ENCODE assay signal across 8 mouse cellular contexts in genomic region chr9:13827406-13828086, GRCm38 (mm10). TPM values are rescaled to one million over a fixed set of nuclear protein-coding genes. Genes with fewer than 3 reads are reported as not detected.
DNase-seq lines count a peak whose midpoint lies in the region; ATAC-seq and TF ChIP-seq lines count a peak whose summit lies in the region.

Gene Fam76b, plus strand, starts transcription at chr9:13827716.

- peak; percentile 69 to 75; a peak in 3 of 4 replicates for TF ChIP-seq POLR2A in MEL (IDR thresholded peaks at IDR 0.05; ENCODE audit: control insufficient read depth in 1 of 2, insufficient read depth in 1 of 2, low read depth in 1 of 2, low read length in 2 of 2, poor library complexity in 1 of 2)
- peak; percentile 58; the same call in 1 of the 2 replicates for TF ChIP-seq POLR2A in cerebellum, adult 2 months (IDR thresholded peaks at IDR 0.05; ENCODE audit: borderline replicate concordance, insufficient read depth, low read length)

- H3K4me1 ChIP-seq in MEL (ENCODE audit: control insufficient read depth in 1 of 2, insufficient read depth in 2 of 2, low read length in 2 of 2): peaks cover 16 to 17% of the 10 kb centered on the region in 2 experiments
- peaks cover 3% of the 10 kb centered on the region for H3K4me1 ChIP-seq in cerebellum, adult 2 months (ENCODE audit: control insufficient read depth, insufficient read depth, low read length)
- H3K4me1 ChIP-seq in forebrain, postnatal 0 days (ENCODE audit: insufficient read depth): peaks cover 12% of the 10 kb centered on the region
- H3K4me1 ChIP-seq in lung, embryonic 15.5 days: peaks cover 25% of the 10 kb centered on the region

- WGBS in cerebellum, adult 2 months: under 1% methylated on average over 64 of the region's 67 CpGs
- WGBS in forebrain, postnatal 0 days: 0% methylated on average over 66 of the region's 67 CpGs
- WGBS in lung, embryonic 15.5 days: under 1% methylated on average over 65 of the region's 67 CpGs

- H3K79me2 ChIP-seq in MEL (ENCODE audit: control insufficient read depth, insufficient read depth, low read length, poor library complexity): peaks cover 54% of the 10 kb centered on the region

- peak; percentile 94 for ATAC-seq in forebrain, postnatal 0 days
- ATAC-seq in lung, embryonic 15.5 days (ENCODE audit: borderline replicate concordance, extremely low read depth, low FRiP score, low TSS enrichment): peak; percentile 92

- H3K9me3 ChIP-seq in MEL (replicated peaks; ENCODE audit: insufficient read depth, low read length): no peaks in the 10 kb centered on the region
- no peaks in the 10 kb centered on the region for H3K9me3 ChIP-seq in forebrain, postnatal 0 days (ENCODE audit: low read length)
- H3K9me3 ChIP-seq in lung, embryonic 15.5 days: no peaks in the 10 kb centered on the region

- H3K4me2 ChIP-seq in forebrain, postnatal 0 days (ENCODE audit: low read depth): peak within 1 kb of the TSS; percentile 73
- H3K4me2 ChIP-seq in lung, embryonic 15.5 days: peak within 1 kb of the TSS; percentile 76

- H3K27me3 ChIP-seq in MEL (ENCODE audit: control insufficient read depth in 1 of 2, insufficient read depth in 2 of 2, low read length in 2 of 2): no peaks in the 10 kb centered on the region
- H3K27me3 ChIP-seq in cerebellum, adult 2 months (ENCODE audit: control insufficient read depth, insufficient read depth, low read length): no peaks in the 10 kb centered on the region
- H3K27me3 ChIP-seq in forebrain, postnatal 0 days (ENCODE audit: insufficient read depth, low read length): no peaks in the 10 kb centered on the region
- no peaks in the 10 kb centered on the region for H3K27me3 ChIP-seq in lung, embryonic 15.5 days

- TF ChIP-seq CTCF in MEL (IDR thresholded peaks at IDR 0.05 in 2 of 3, conservative IDR thresholded peaks at IDR 0.05 in 1 of 3; ENCODE audit: control insufficient read depth in 1 of 3, insufficient read depth in 1 of 3, low read depth in 2 of 3, low read length in 3 of 3, poor library complexity in 1 of 3, severe bottlenecking in 1 of 3): no peak; a peak in 2 of 6 replicates
- TF ChIP-seq CTCF in cerebellum, adult 2 months (IDR thresholded peaks at IDR 0.05; ENCODE audit: borderline replicate concordance, insufficient read depth, low read depth, low read length): no peak
- TF ChIP-seq CTCF in forebrain, postnatal 0 days (IDR thresholded peaks at IDR 0.05; ENCODE audit: low read depth): no peak

- peak within 1 kb of the TSS; percentile 84 for H3K9ac ChIP-seq in MEL (ENCODE audit: control insufficient read depth, low read depth, low read length, poor library complexity, severe bottlenecking)
- peak within 1 kb of the TSS; percentile 87 for H3K9ac ChIP-seq in forebrain, postnatal 0 days
- H3K9ac ChIP-seq in lung, embryonic 15.5 days: peak within 1 kb of the TSS; percentile 91

- peak; percentile 100 for DNase-seq in MEL (ENCODE audit: low read depth, low spot score)
- DNase-seq in cerebellum, adult 2 months: peak; percentile 100
- peak; percentile 100 for DNase-seq in forebrain, postnatal 0 days
- peak; percentile 99 for DNase-seq in heart, postnatal 4 days
- DNase-seq in layer of hippocampus, adult 8-10 months (ENCODE audit: low spot score in 2 of 2): peak; percentile 100
- peak; percentile 100 for DNase-seq in ovary, adult 18-20 months (ENCODE audit: low spot score)
- DNase-seq in thymus, postnatal 0 days (ENCODE audit: low spot score): peak; percentile 100

- H3K27ac ChIP-seq in MEL (ENCODE audit: control insufficient read depth, low read depth, low read length): peak within 1 kb of the TSS; percentile 88
- H3K27ac ChIP-seq in cerebellum, adult 2 months (ENCODE audit: insufficient read depth, low read length): peak within 1 kb of the TSS; percentile 82
- H3K27ac ChIP-seq in forebrain, postnatal 0 days (ENCODE audit: low read depth, low read length): peak within 1 kb of the TSS; percentile 99
- H3K27ac ChIP-seq in lung, embryonic 15.5 days: peak within 1 kb of the TSS; percentile 98

- no peak for TF ChIP-seq EP300 in MEL (IDR thresholded peaks at IDR 0.05; ENCODE audit: low read depth in 1 of 2, low read length in 2 of 2)

- peaks cover 47 to 48% of the 10 kb centered on the region in 2 experiments for H3K36me3 ChIP-seq in MEL (ENCODE audit: control insufficient read depth in 1 of 2, insufficient read depth in 2 of 2, low read length in 2 of 2)
- H3K36me3 ChIP-seq in forebrain, postnatal 0 days (ENCODE audit: insufficient read depth): peaks cover 16% of the 10 kb centered on the region
- H3K36me3 ChIP-seq in lung, embryonic 15.5 days: peaks cover 20% of the 10 kb centered on the region

- no peak for TF ChIP-seq RAD21 in MEL (IDR thresholded peaks at IDR 0.05; ENCODE audit: low read depth, low read length)

- peak within 1 kb of the TSS; percentile 83 to 93 for H3K4me3 ChIP-seq in MEL (ENCODE audit: control insufficient read depth in 1 of 2, insufficient read depth in 1 of 2, low read depth in 2 of 2, low read length in 2 of 2)
- H3K4me3 ChIP-seq in cerebellum, adult 2 months (replicated peaks; ENCODE audit: insufficient read depth, low read depth, low read length): peak within 1 kb of the TSS; percentile 75
- peak within 1 kb of the TSS; percentile 67 for H3K4me3 ChIP-seq in forebrain, postnatal 0 days (ENCODE audit: low read depth, low read length)
- peak within 1 kb of the TSS; percentile 81 for H3K4me3 ChIP-seq in lung, embryonic 15.5 days

TF ChIP-seq in MEL, 35 proteins besides CTCF, POLR2A, EP300 and RAD21:
- TF ChIP-seq E2F4 (IDR thresholded peaks at IDR 0.05; ENCODE audit: borderline replicate concordance, low read depth, low read length) (no peak), UBTF (IDR thresholded peaks at IDR 0.05; ENCODE audit: borderline replicate concordance, insufficient read depth, low read depth, low read length) (peak; percentile 90; the same call in 1 of the 2 replicates), USF1 (IDR thresholded peaks at IDR 0.05; ENCODE audit: low read depth, low read length) (no peak), POLR2AphosphoS5 (IDR thresholded peaks at IDR 0.05; ENCODE audit: borderline replicate concordance, low read depth, low read length) (0 out of 2 replicates have a peak, but pooled peaks have one; percentile 2), RCOR1 (IDR thresholded peaks at IDR 0.05; ENCODE audit: low read depth, low read length) (no peak)
TF ChIP-seq in MEL: peak in this region for 2.

RNA-seq across cellular contexts. Expression of gene Fam76b, which starts in this region (rescaled TPM):
- 27.9 and 32.3 TPM in 2 replicates for total RNA-seq in MEL (2012; rRNA removed)
- polyA plus RNA-seq in MEL (2012; ENCODE audit: insufficient read depth in 1 of 2, insufficient read length in 2 of 2, low read depth in 1 of 2, low replicate concordance in 2 of 2, missing spikeins in 1 of 2): 10 to 100 TPM; 39.2 to 43.8 TPM
- polyA plus RNA-seq in cerebellum, adult 2 months (2012; rRNA removed): 21.8 and 22.9 TPM in 2 replicates
- total RNA-seq in forebrain, postnatal 0 days (2014; rRNA removed): 34.8 and 43.1 TPM in 2 replicates
- 12.3 and 13.3 TPM in 2 replicates for polyA plus RNA-seq in forebrain, postnatal 0 days (2015; fragmentation: Nextera tagmentation; extraction: Ambion mirVana)
- total RNA-seq in heart, postnatal 4 days (2021): 10 to 100 TPM; 20.6 to 22.8 TPM
- 10 to 100 TPM; 17.0 to 24.7 (median 22.4) TPM for total RNA-seq in layer of hippocampus, adult 8-10 months (2022)
- polyA plus RNA-seq in lung, embryonic 15.5 days (2015; fragmentation: Nextera tagmentation; extraction: Ambion mirVana): 22.3 and 26.6 TPM in 2 replicates
- 24.6 and 29.6 TPM in 2 replicates for polyA plus RNA-seq in thymus, postnatal 0 days (2015; fragmentation: Nextera tagmentation; extraction: Ambion mirVana)

Comparison
In these comparisons a context has a peak if more than half of its experiments do, and no peak if none do; other contexts are left out.
1. Peak in every context shown above with its lines: DNase-seq, ATAC-seq, H3K4me3 ChIP-seq and H3K27ac ChIP-seq.